ENCODE assay signal across 21 mouse cellular contexts in genomic region chr3:115762841-115763240, GRCm38 (mm10). TPM values are rescaled to one million over a fixed set of nuclear protein-coding genes. Genes with fewer than 3 reads are reported as not detected.
DNase-seq lines count a peak whose midpoint lies in the region; ATAC-seq and TF ChIP-seq lines count a peak whose summit lies in the region.
"Had no signal": no experiment of that assay in that cellular context is flagged by ENCODE, and none has a peak within 500 bp of the region (broad histone marks: within the 10 kb centered on the region; RNA-seq: fewer than 3 reads in every experiment).

No protein-coding gene starts in this region.

- H3K27ac ChIP-seq in heart, embryonic 11.5 days (ENCODE audit: low read depth, low read length): peak overlapping the region; percentile 41; the same call in 1 of the 2 replicates
- peak overlapping the region; percentile 51 for H3K27ac ChIP-seq in lung, embryonic 15.5 days
- peak overlapping the region; percentile 64 for H3K27ac ChIP-seq in heart, embryonic 13.5 days (replicated peaks)
- H3K27ac ChIP-seq in kidney, embryonic 16.5 days (ENCODE audit: low read length): peak overlapping the region; percentile 61
- no peak overlapping the region for H3K27ac ChIP-seq in cerebellum, adult 2 months (ENCODE audit: insufficient read depth, low read length)
- H3K27ac ChIP-seq: hindbrain, embryonic 13.5 days; kidney, postnatal 0 days; limb, embryonic 13.5 days; liver, embryonic 14.5 days; midbrain, embryonic 13.5 days had no signal

- no peaks in the 10 kb centered on the region for H3K27me3 ChIP-seq in heart, embryonic 11.5 days (ENCODE audit: control insufficient read depth, insufficient read depth, low read length)
- H3K27me3 ChIP-seq in lung, embryonic 15.5 days: no peaks in the 10 kb centered on the region
- H3K27me3 ChIP-seq in heart, embryonic 13.5 days (replicated peaks): no peaks in the 10 kb centered on the region
- H3K27me3 ChIP-seq in kidney, embryonic 16.5 days (ENCODE audit: insufficient read depth, low read length): no peaks in the 10 kb centered on the region
- no peaks in the 10 kb centered on the region for H3K27me3 ChIP-seq in cerebellum, adult 2 months (ENCODE audit: control insufficient read depth, insufficient read depth, low read length)
- H3K27me3 ChIP-seq: hindbrain, embryonic 13.5 days; limb, embryonic 13.5 days; midbrain, embryonic 13.5 days had no signal

- H3K9ac ChIP-seq in heart, embryonic 11.5 days (ENCODE audit: low read depth, low read length): no peak overlapping the region
- H3K9ac ChIP-seq in lung, embryonic 15.5 days: no peak overlapping the region
- H3K9ac ChIP-seq in heart, embryonic 13.5 days: no peak overlapping the region
- no peak overlapping the region for H3K9ac ChIP-seq in kidney, embryonic 16.5 days (replicated peaks; ENCODE audit: low read length)
- H3K9ac ChIP-seq: hindbrain, embryonic 13.5 days; limb, embryonic 13.5 days; liver, embryonic 14.5 days; midbrain, embryonic 13.5 days had no signal

- no peak for DNase-seq in heart, postnatal 36 days
- no peak for DNase-seq in lung, adult 18-20 months
- DNase-seq in testis, postnatal 14 days (ENCODE audit: low spot score): no peak
- DNase-seq in cerebellum, adult 2 months: no peak
- DNase-seq: cerebellum, postnatal 36 days; retina, postnatal 1 day; right cerebral cortex, postnatal 4 days; thymus, postnatal 25 days had no signal

- peaks cover 27% of the 10 kb centered on the region for H3K4me1 ChIP-seq in heart, embryonic 11.5 days (ENCODE audit: control insufficient read depth, insufficient read depth, low read length)
- H3K4me1 ChIP-seq in lung, embryonic 15.5 days: peaks cover 12% of the 10 kb centered on the region; the same call in 1 of the 2 replicates
- peaks cover 37% of the 10 kb centered on the region for H3K4me1 ChIP-seq in heart, embryonic 13.5 days
- H3K4me1 ChIP-seq in kidney, embryonic 16.5 days (ENCODE audit: insufficient read depth, low read length): no peaks in the 10 kb centered on the region
- no peaks in the 10 kb centered on the region for H3K4me1 ChIP-seq in cerebellum, adult 2 months (ENCODE audit: control insufficient read depth, insufficient read depth, low read length)
- H3K4me1 ChIP-seq: hindbrain, embryonic 13.5 days; midbrain, embryonic 13.5 days had no signal

- H3K4me3 ChIP-seq in heart, embryonic 11.5 days (ENCODE audit: low read depth, low read length): no peak overlapping the region
- H3K4me3 ChIP-seq in lung, embryonic 15.5 days: no peak overlapping the region
- no peak overlapping the region for H3K4me3 ChIP-seq in heart, embryonic 13.5 days
- H3K4me3 ChIP-seq in kidney, embryonic 16.5 days (ENCODE audit: low read length): no peak overlapping the region
- no peak overlapping the region for H3K4me3 ChIP-seq in cerebellum, adult 2 months (replicated peaks; ENCODE audit: insufficient read depth, low read depth, low read length)
- H3K4me3 ChIP-seq: erythroblast, embryonic 14.5 days; hindbrain, embryonic 13.5 days; limb, embryonic 13.5 days; midbrain, embryonic 13.5 days had no signal

- no peaks in the 10 kb centered on the region for H3K36me3 ChIP-seq in heart, embryonic 11.5 days (ENCODE audit: control insufficient read depth, insufficient read depth, low read length)
- H3K36me3 ChIP-seq in lung, embryonic 15.5 days: no peaks in the 10 kb centered on the region
- no peaks in the 10 kb centered on the region for H3K36me3 ChIP-seq in heart, embryonic 13.5 days
- H3K36me3 ChIP-seq in kidney, embryonic 16.5 days (ENCODE audit: insufficient read depth, low read length): no peaks in the 10 kb centered on the region
- H3K36me3 ChIP-seq: hindbrain, embryonic 13.5 days; limb, embryonic 13.5 days; midbrain, embryonic 13.5 days had no signal

- no peaks in the 10 kb centered on the region for H3K9me3 ChIP-seq in heart, embryonic 11.5 days (replicated peaks; ENCODE audit: control insufficient read depth, low read length)
- no peaks in the 10 kb centered on the region for H3K9me3 ChIP-seq in lung, embryonic 15.5 days
- no peaks in the 10 kb centered on the region for H3K9me3 ChIP-seq in heart, embryonic 13.5 days
- no peaks in the 10 kb centered on the region for H3K9me3 ChIP-seq in kidney, embryonic 16.5 days (ENCODE audit: low read length)
- H3K9me3 ChIP-seq: hindbrain, embryonic 13.5 days; limb, embryonic 13.5 days had no signal

- no peak for TF ChIP-seq POLR2A in cerebellum, adult 2 months (IDR thresholded peaks at IDR 0.05; ENCODE audit: borderline replicate concordance, insufficient read depth, low read length)

- TF ChIP-seq CTCF in cerebellum, adult 2 months (IDR thresholded peaks at IDR 0.05; ENCODE audit: borderline replicate concordance, insufficient read depth, low read depth, low read length): no peak

- intact Hi-C loops in heart, postnatal 36 days (cut with DNase I): loop anchor here (1.0 kb wide), 1 partner anchor 50 kb away; no protein-coding TSS in a partner anchor

- H3K4me2 ChIP-seq in heart, embryonic 11.5 days: no peak overlapping the region
- 0 out of 2 replicates have a peak overlapping the region, but pooled peaks have one; percentile 10 for H3K4me2 ChIP-seq in lung, embryonic 15.5 days
- H3K4me2 ChIP-seq in heart, embryonic 13.5 days: no peak overlapping the region
- no peak overlapping the region for H3K4me2 ChIP-seq in kidney, embryonic 16.5 days (replicated peaks; ENCODE audit: low read depth, low read length)
- H3K4me2 ChIP-seq: hindbrain, embryonic 13.5 days; limb, embryonic 13.5 days; midbrain, embryonic 13.5 days had no signal

- WGBS in heart, embryonic 11.5 days (ENCODE audit: insufficient replicate concordance): 42% methylated on average over 7 of the region's 7 CpGs
- WGBS in lung, embryonic 15.5 days: 44% methylated on average over 7 of the region's 7 CpGs
- 45% methylated on average over 7 of the region's 7 CpGs for WGBS in heart, embryonic 13.5 days
- 71% methylated on average over 7 of the region's 7 CpGs for WGBS in kidney, embryonic 16.5 days
- 91% methylated on average over 7 of the region's 7 CpGs for WGBS in cerebellum, adult 2 months

- no peak for ATAC-seq in heart, embryonic 11.5 days (replicated peaks; ENCODE audit: insufficient number of reproducible peaks, low FRiP score, low TSS enrichment)
- no peak for ATAC-seq in lung, embryonic 15.5 days (ENCODE audit: borderline replicate concordance, extremely low read depth, low FRiP score, low TSS enrichment)
- no peak for ATAC-seq in heart, embryonic 13.5 days (ENCODE audit: extremely low read depth, insufficient number of reproducible peaks, low FRiP score, low TSS enrichment)
- no peak for ATAC-seq in kidney, embryonic 16.5 days (ENCODE audit: low FRiP score, low TSS enrichment)
- ATAC-seq: activated CD4-positive, CD25-positive, alpha-beta regulatory T cell, adult 4 months; forebrain, embryonic 14.5 days; midbrain, embryonic 13.5 days; Patski had no signal

RNA-seq across cellular contexts. Expression of gene S1pr1, which starts 48.0 kb away (rescaled TPM):
- 62.8 and 74.4 TPM in 2 replicates for polyA plus RNA-seq in heart, embryonic 11.5 days (2014; fragmentation: Nextera tagmentation; extraction: Ambion mirVana)
- 10 to 100 TPM; 48.3 to 50.2 TPM for total RNA-seq in heart, postnatal 36 days (2021)
- polyA plus RNA-seq in lung, embryonic 15.5 days (2015; fragmentation: Nextera tagmentation; extraction: Ambion mirVana): 32.0 and 34.2 TPM in 2 replicates
- 76.9 and 80.8 TPM in 2 replicates for polyA plus RNA-seq in heart, embryonic 13.5 days (2015; fragmentation: Nextera tagmentation; extraction: Ambion mirVana)
- polyA plus RNA-seq in kidney, embryonic 16.5 days (2015; fragmentation: Nextera tagmentation; extraction: Ambion mirVana): 21.0 and 26.1 TPM in 2 replicates
- polyA plus RNA-seq in cerebellum, adult 2 months (2012; rRNA removed): 119 and 126 TPM in 2 replicates
- polyA plus RNA-seq: erythroblast, embryonic 14.5 days had no signal
